ENCODE assay signal across 26 mouse cellular contexts in the genomic region with DNA sequence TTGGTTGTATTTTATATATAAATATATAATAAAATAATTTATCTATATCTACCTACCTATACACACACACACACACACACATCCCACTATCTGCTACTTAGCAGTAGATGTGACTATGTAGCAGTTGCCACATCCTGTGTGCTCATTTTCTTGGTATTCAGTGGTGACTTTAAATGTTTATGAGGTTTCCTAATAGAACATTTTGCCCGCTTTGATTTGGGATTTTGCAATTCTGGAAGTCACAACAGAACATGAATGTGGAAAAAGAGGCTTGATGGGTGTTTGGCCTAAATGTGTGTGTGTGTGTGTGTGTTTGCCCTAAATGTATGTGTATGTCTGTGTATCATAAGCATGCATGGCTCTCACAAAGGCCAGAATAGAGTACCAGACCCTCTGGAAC. TPM values are rescaled to one million over a fixed set of nuclear protein-coding genes. Genes with fewer than 3 reads are reported as not detected.
DNase-seq lines count a peak whose midpoint lies in the region; ATAC-seq and TF ChIP-seq lines count a peak whose summit lies in the region.
"Had no signal": no experiment of that assay in that cellular context is flagged by ENCODE, and none has a peak within 500 bp of the region (broad histone marks: within the 10 kb centered on the region; RNA-seq: fewer than 3 reads in every experiment).

No protein-coding gene starts in this region.

- H3K9me3 ChIP-seq in forebrain, embryonic 10.5 days = no peaks in the 10 kb centered on the region
- H3K9me3 ChIP-seq in forebrain, postnatal 0 days (ENCODE audit: low read length) = no peaks in the 10 kb centered on the region
- H3K9me3 ChIP-seq: embryonic facial prominence, embryonic 10.5 days; forebrain, embryonic 12.5 days; heart, embryonic 10.5 days; hindbrain, embryonic 12.5 days had no signal

- no peaks in the 10 kb centered on the region for H3K27me3 ChIP-seq in forebrain, embryonic 10.5 days (ENCODE audit: poor library complexity, severe bottlenecking)
- H3K27me3 ChIP-seq in forebrain, postnatal 0 days (ENCODE audit: insufficient read depth, low read length) = no peaks in the 10 kb centered on the region
- H3K27me3 ChIP-seq: CH12.LX; forebrain, embryonic 12.5 days; hindbrain, embryonic 12.5 days had no signal

- H3K9ac ChIP-seq in forebrain, postnatal 0 days = no peak overlapping the region
- H3K9ac ChIP-seq: forebrain, embryonic 12.5 days; hindbrain, embryonic 12.5 days had no signal

- H3K36me3 ChIP-seq in forebrain, embryonic 10.5 days (replicated peaks) = no peaks in the 10 kb centered on the region
- H3K36me3 ChIP-seq in forebrain, postnatal 0 days (ENCODE audit: insufficient read depth) = no peaks in the 10 kb centered on the region
- H3K36me3 ChIP-seq: embryonic facial prominence, embryonic 10.5 days; forebrain, embryonic 12.5 days; heart, embryonic 10.5 days; hindbrain, embryonic 12.5 days had no signal

- H3K4me1 ChIP-seq in embryonic fibroblast, embryonic 13.5 days (ENCODE audit: control insufficient read depth, insufficient read depth, low read length) = peaks cover 4% of the 10 kb centered on the region; the same call in 1 of the 2 replicates
- H3K4me1 ChIP-seq in forebrain, embryonic 10.5 days = peaks cover 34% of the 10 kb centered on the region
- H3K4me1 ChIP-seq in forebrain, postnatal 0 days (ENCODE audit: insufficient read depth) = peaks cover 12% of the 10 kb centered on the region

- H3K4me3 ChIP-seq in embryonic fibroblast, embryonic 13.5 days (ENCODE audit: insufficient read depth, low read length) = 0 out of 2 replicates have a peak overlapping the region, but pooled peaks have one; percentile 67
- H3K4me3 ChIP-seq in forebrain, embryonic 10.5 days = no peak overlapping the region
- H3K4me3 ChIP-seq in forebrain, postnatal 0 days (ENCODE audit: low read depth, low read length) = no peak overlapping the region

- TF ChIP-seq CTCF in embryonic fibroblast, embryonic 13.5 days (IDR thresholded peaks at IDR 0.05; ENCODE audit: borderline replicate concordance, insufficient read depth, low read length) = no peak
- no peak for TF ChIP-seq CTCF in forebrain, postnatal 0 days (IDR thresholded peaks at IDR 0.05; ENCODE audit: low read depth)

- 91% methylated on average over 1 of the region's 1 CpGs for WGBS in forebrain, embryonic 10.5 days
- WGBS in forebrain, postnatal 0 days = 80% methylated on average over 1 of the region's 1 CpGs

- H3K27ac ChIP-seq in embryonic fibroblast, embryonic 13.5 days (ENCODE audit: insufficient read depth, low read length) = peak overlapping the region; percentile 74; the same call in 1 of the 2 replicates
- H3K27ac ChIP-seq in forebrain, embryonic 10.5 days = no peak overlapping the region
- H3K27ac ChIP-seq in forebrain, postnatal 0 days (ENCODE audit: low read depth, low read length) = no peak overlapping the region
- H3K27ac ChIP-seq: forebrain, embryonic 12.5 days; hindbrain, embryonic 12.5 days had no signal

- no peak overlapping the region for H3K4me2 ChIP-seq in forebrain, postnatal 0 days (ENCODE audit: low read depth)

- no peak for ATAC-seq in forebrain, postnatal 0 days
- ATAC-seq: forebrain, embryonic 16.5 days; hindbrain, embryonic 16.5 days had no signal

- DNase-seq in lung, postnatal 36 days = peak; percentile 9
- no peak for DNase-seq in lung, postnatal 25 days (ENCODE audit: low spot score)
- peak; percentile 24 for DNase-seq in NIH3T3 (ENCODE audit: low read depth)
- no peak for DNase-seq in forebrain, embryonic 10.5 days (ENCODE audit: extremely low spot score, low spot score)
- DNase-seq in forebrain, postnatal 0 days = no peak
- DNase-seq in T-cell, adult 2 months (ENCODE audit: low spot score) = no peak
- DNase-seq: adrenal gland, postnatal 10 days; cerebellum, adult 8-10 months; cerebellum, postnatal 25 days; gastrocnemius, postnatal 25 days; heart, postnatal 4 days; kidney, adult 11 months had no signal

- TF ChIP-seq POLR2A in embryonic fibroblast, embryonic 13.5 days (IDR thresholded peaks at IDR 0.05; ENCODE audit: low read depth, low read length) = no peak

RNA-seq across cellular contexts. Expression of a gene that starts 1.6 kb away (rescaled TPM):
- polyA plus RNA-seq in embryonic fibroblast, embryonic 13.5 days (2011; ENCODE audit: insufficient read length, low read depth, missing spikeins) = 31.2 and 31.6 TPM in 2 replicates
- 15.8 and 16.0 TPM in 2 replicates for polyA plus RNA-seq in forebrain, embryonic 10.5 days (2016; fragmentation: Nextera tagmentation; extraction: Ambion mirVana)
- total RNA-seq in forebrain, postnatal 0 days (2014; rRNA removed) = 18.5 and 22.8 TPM in 2 replicates
- polyA plus RNA-seq in forebrain, postnatal 0 days (2015; fragmentation: Nextera tagmentation; extraction: Ambion mirVana) = 16.6 and 22.9 TPM in 2 replicates

RNA-seq across cellular contexts. Expression of a gene that starts 5.2 kb away (rescaled TPM):
- not detected in 2 replicates for polyA plus RNA-seq in embryonic fibroblast, embryonic 13.5 days (2011; ENCODE audit: insufficient read length, low read depth, missing spikeins)
- polyA plus RNA-seq in forebrain, embryonic 10.5 days (2016; fragmentation: Nextera tagmentation; extraction: Ambion mirVana) = not detected in 2 replicates
- total RNA-seq in forebrain, postnatal 0 days (2014; rRNA removed) = not detected in 2 replicates
- not detected in 2 replicates for polyA plus RNA-seq in forebrain, postnatal 0 days (2015; fragmentation: Nextera tagmentation; extraction: Ambion mirVana)
- total RNA-seq: CH12.LX; heart, postnatal 10 days had no signal
- polyA plus RNA-seq: embryonic facial prominence, embryonic 10.5 days; embryonic facial prominence, embryonic 14.5 days; erythroblast, embryonic 14.5 days; forebrain, embryonic 12.5 days; forebrain, embryonic 16.5 days; heart, embryonic 14.5 days; hindbrain, embryonic 12.5 days; hindbrain, embryonic 16.5 days had no signal

RNA-seq across cellular contexts. Expression of a gene that starts 25.0 kb away (rescaled TPM):
- not detected in 2 replicates for polyA plus RNA-seq in embryonic fibroblast, embryonic 13.5 days (2011; ENCODE audit: insufficient read length, low read depth, missing spikeins)
- polyA plus RNA-seq in forebrain, embryonic 10.5 days (2016; fragmentation: Nextera tagmentation; extraction: Ambion mirVana) = not detected in 2 replicates
- not detected in 2 replicates for total RNA-seq in forebrain, postnatal 0 days (2014; rRNA removed)
- not detected in 2 replicates for polyA plus RNA-seq in forebrain, postnatal 0 days (2015; fragmentation: Nextera tagmentation; extraction: Ambion mirVana)
- total RNA-seq: adrenal gland, postnatal 10 days; CH12.LX; gastrocnemius, adult 18-20 months; gastrocnemius, postnatal 25 days; heart, postnatal 10 days; heart, postnatal 4 days had no signal
- polyA plus RNA-seq: embryonic facial prominence, embryonic 10.5 days; embryonic facial prominence, embryonic 14.5 days; erythroblast, embryonic 14.5 days; forebrain, embryonic 12.5 days; forebrain, embryonic 16.5 days; heart, embryonic 10.5 days; heart, embryonic 14.5 days; hindbrain, embryonic 12.5 days; hindbrain, embryonic 16.5 days; intestine, embryonic 14.5 days had no signal

RNA-seq across cellular contexts. Expression of a gene that starts 33.8 kb away (rescaled TPM):
- 74.9 and 81.5 TPM in 2 replicates for polyA plus RNA-seq in embryonic fibroblast, embryonic 13.5 days (2011; ENCODE audit: insufficient read length, low read depth, missing spikeins)
- 12.1 and 12.5 TPM in 2 replicates for polyA plus RNA-seq in forebrain, embryonic 10.5 days (2016; fragmentation: Nextera tagmentation; extraction: Ambion mirVana)
- 21.2 and 31.8 TPM in 2 replicates for total RNA-seq in forebrain, postnatal 0 days (2014; rRNA removed)
- polyA plus RNA-seq in forebrain, postnatal 0 days (2015; fragmentation: Nextera tagmentation; extraction: Ambion mirVana) = 11.5 and 19.1 TPM in 2 replicates

Comparison
In these comparisons a context has a peak if more than half of its experiments do, and no peak if none do; other contexts are left out.
1. DNase-seq: peak in lung, postnatal 36 days (single experiment) and NIH3T3 (single experiment); none in lung, postnatal 25 days (single experiment), forebrain, embryonic 10.5 days (single experiment), forebrain, postnatal 0 days (single experiment) and T-cell, adult 2 months (single experiment).